Mouse (Mus musculus) intestine, embryonic 15.5 days (tissue): ENCODE results near the gene Cdh6. TPM values are rescaled to one million over a fixed set of nuclear protein-coding genes. Genes with fewer than 3 reads are reported as not detected.

Source experiments
- ATAC-seq: fragments of 200-750 bp; cut with Nextera tagmentation; 2 replicates; pipeline ENCODE4 v1.8.0; 2017; ENCODE audit warnings: moderate TSS enrichment, moderate library complexity
- H3K27ac ChIP-seq: fragments of 300-500 bp; sonication (generic); 2 replicates; pipeline ENCODE4 v1.5.1; 2015; ENCODE audit warnings: mild to moderate bottlenecking, inconsistent platforms
- H3K27me3 ChIP-seq: fragments of 300-500 bp; sonication (generic); replicated peaks from 2 replicates; pipeline ENCODE4 v1.6.1; 2015; ENCODE audit warnings: inconsistent platforms
- H3K36me3 ChIP-seq: fragments of 300-500 bp; sonication (generic); 2 replicates; pipeline ENCODE4 v1.6.1; 2015; ENCODE audit warnings: inconsistent platforms
- H3K4me1 ChIP-seq: fragments of 300-500 bp; sonication (generic); replicated peaks from 2 replicates; pipeline ENCODE4 v1.6.1; 2015; ENCODE audit warnings: inconsistent platforms
- H3K4me2 ChIP-seq: fragments of 300-500 bp; sonication (generic); replicated peaks from 2 replicates; pipeline ENCODE4 v1.6.1; 2015; ENCODE audit warnings: mild to moderate bottlenecking, inconsistent platforms
- H3K4me3 ChIP-seq: fragments of 300-500 bp; sonication (generic); replicated peaks from 2 replicates; pipeline ENCODE4 v1.5.1; 2015; ENCODE audit warnings: inconsistent platforms
- H3K9ac ChIP-seq: fragments of 300-500 bp; sonication (generic); 2 replicates; pipeline ENCODE4 v1.6.1; 2015; ENCODE audit warnings: inconsistent platforms
- H3K9me3 ChIP-seq: fragments of 300-500 bp; sonication (generic); 2 replicates; pipeline ENCODE4 v1.6.1; 2016; ENCODE audit warnings: inconsistent platforms
- WGBS: fragments of 180-500 bp; shearing (Covaris S2); methylation state at CpG from one replicate; pipeline ENCODE4 v1.1.7; 2015; 5-methylcytosine and 5-hydroxymethylcytosine counted together
- polyA plus RNA-seq: library from polyadenylated mRNA; unstranded; fragments of >200 nt; fragmentation: Nextera tagmentation; extraction: Ambion mirVana; gene quantifications from 2 replicates; pipeline ENCODE4 v1.2.1, GENCODE M21; 2015

Cdh6 gene
- polyA plus RNA-seq, 1 experiment from 2014 or later = 5.1 TPM

DNA sequence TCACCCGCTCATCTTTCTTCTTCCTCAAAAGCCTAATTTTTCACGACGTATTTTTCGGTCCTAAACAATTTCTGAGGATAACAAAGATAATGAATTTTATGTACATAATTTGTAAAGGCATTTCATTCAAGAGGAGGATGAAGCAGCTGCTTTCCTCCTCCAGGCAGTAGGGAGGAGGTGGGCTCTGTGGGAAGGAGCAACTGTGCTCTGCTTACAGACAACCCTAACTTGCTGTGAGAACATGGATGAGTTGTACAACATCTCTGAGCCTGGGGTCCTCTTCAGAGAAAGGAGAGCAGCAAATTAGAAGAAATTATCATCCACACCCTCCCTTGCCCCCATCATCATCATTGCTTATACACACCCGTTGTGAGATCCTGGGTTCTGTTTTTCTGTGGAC is 33.8 kb downstream of the Cdh6 start:
- H3K27ac ChIP-seq = no peak overlapping the region
- no peaks in the 10 kb centered on the region for H3K4me1 ChIP-seq
- no peaks in the 10 kb centered on the region for H3K36me3 ChIP-seq
- no peaks in the 10 kb centered on the region for H3K9me3 ChIP-seq
- ATAC-seq = no peak
- 85% methylated on average over 5 of the region's 5 CpGs for WGBS
- no peaks in the 10 kb centered on the region for H3K27me3 ChIP-seq
- H3K4me3 ChIP-seq = no peak overlapping the region
- no peak overlapping the region for H3K9ac ChIP-seq
- no peak overlapping the region for H3K4me2 ChIP-seq

DNA sequence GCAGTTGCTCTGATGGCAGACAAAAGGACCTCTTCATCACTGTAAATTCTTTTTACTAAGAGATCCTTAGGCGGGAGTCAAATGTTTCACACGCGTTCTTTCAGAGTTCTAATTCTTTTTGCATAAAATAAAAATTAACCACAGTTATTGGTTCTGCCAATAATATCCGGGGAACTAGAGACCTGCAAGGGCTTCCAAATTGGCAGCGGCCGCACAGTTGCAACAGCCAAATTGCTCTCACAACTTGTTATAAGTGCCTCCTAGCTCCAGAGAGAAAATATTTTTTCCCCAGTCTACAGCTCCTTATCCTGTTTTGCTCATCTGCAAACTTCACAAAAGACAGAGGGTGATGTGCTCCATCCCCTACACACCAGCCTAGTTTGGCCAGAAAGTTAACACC is 36.3 kb downstream of the Cdh6 start:
- 90% methylated on average over 6 of the region's 6 CpGs for WGBS
- H3K4me2 ChIP-seq = no peak overlapping the region
- no peak overlapping the region for H3K4me3 ChIP-seq
- H3K4me1 ChIP-seq = no peaks in the 10 kb centered on the region
- no peak overlapping the region for H3K27ac ChIP-seq
- no peaks in the 10 kb centered on the region for H3K27me3 ChIP-seq
- ATAC-seq = no peak
- H3K9ac ChIP-seq = no peak overlapping the region
- no peaks in the 10 kb centered on the region for H3K9me3 ChIP-seq
- H3K36me3 ChIP-seq = no peaks in the 10 kb centered on the region

DNA sequence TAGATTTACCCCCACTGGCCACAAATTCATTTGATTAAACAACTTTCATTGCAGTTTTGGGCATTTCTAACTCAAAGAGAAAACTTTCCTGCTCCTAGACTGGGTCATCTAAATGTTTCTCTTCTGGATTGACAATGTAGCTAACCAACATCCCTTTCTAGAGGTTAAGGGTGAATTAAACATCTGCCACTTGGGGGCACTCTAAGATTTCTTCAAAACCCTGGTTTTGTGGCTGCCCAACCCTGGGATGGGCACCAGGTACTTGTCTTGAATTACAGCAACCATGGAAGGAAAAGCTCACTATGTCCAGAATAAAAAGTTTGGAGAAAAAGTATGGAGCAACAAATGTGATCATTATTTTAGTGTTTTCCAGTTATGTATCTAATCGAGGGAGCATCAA is 39.4 kb downstream of the Cdh6 start:
- H3K27ac ChIP-seq = no peak overlapping the region
- no peaks in the 10 kb centered on the region for H3K36me3 ChIP-seq
- H3K4me2 ChIP-seq = no peak overlapping the region
- H3K4me1 ChIP-seq = no peaks in the 10 kb centered on the region
- H3K9me3 ChIP-seq = no peaks in the 10 kb centered on the region
- ATAC-seq = no peak
- 76% methylated on average over 1 of the region's 1 CpGs for WGBS
- H3K27me3 ChIP-seq = no peaks in the 10 kb centered on the region
- H3K4me3 ChIP-seq = no peak overlapping the region
- no peak overlapping the region for H3K9ac ChIP-seq

DNA sequence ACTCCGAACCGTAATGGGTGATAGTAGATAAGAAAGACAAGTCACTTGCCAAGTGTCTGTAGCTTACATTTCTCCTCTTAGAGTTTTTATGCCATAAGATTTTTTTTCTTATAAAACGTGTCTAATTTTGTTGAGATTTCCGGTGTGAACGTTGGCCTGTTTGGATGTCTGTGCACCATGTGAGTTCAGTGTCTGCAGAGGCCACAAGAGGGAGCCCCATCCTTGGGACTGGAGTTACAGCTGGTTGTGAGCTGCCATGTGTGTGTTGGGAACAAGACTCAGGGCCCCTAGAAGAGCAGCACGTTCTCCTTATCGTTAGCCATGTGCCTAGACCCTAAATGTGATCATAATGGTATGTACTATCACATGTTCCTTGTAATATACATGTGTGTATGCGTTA is 40.1 kb downstream of the Cdh6 start:
- H3K9ac ChIP-seq = no peak overlapping the region
- 91% methylated on average over 8 of the region's 8 CpGs for WGBS
- H3K27ac ChIP-seq = no peak overlapping the region
- no peaks in the 10 kb centered on the region for H3K9me3 ChIP-seq
- no peak overlapping the region for H3K4me2 ChIP-seq
- no peak overlapping the region for H3K4me3 ChIP-seq
- H3K4me1 ChIP-seq = no peaks in the 10 kb centered on the region
- ATAC-seq = no peak
- H3K27me3 ChIP-seq = no peaks in the 10 kb centered on the region
- no peaks in the 10 kb centered on the region for H3K36me3 ChIP-seq

DNA sequence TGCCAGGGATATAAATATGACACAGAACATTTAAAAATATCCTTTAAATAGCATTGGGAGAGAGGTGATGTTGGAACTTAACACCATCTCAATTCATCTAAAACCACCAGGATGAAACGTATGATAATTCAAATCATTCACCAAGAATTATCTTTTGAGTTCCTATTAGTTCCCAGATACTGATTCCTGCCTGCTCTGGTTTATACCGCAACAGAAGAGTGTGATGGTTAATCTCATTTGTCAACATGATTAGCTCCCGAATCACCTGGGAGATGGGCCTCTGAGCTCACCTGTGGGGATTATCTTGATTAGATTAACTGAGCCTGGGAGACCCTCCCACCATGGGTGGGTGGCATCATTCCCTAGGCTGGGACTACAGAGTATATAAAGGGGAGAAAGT is 41.0 kb downstream of the Cdh6 start:
- no peaks in the 10 kb centered on the region for H3K4me1 ChIP-seq
- H3K9ac ChIP-seq = no peak overlapping the region
- no peak overlapping the region for H3K4me2 ChIP-seq
- H3K27me3 ChIP-seq = no peaks in the 10 kb centered on the region
- H3K27ac ChIP-seq = no peak overlapping the region
- H3K4me3 ChIP-seq = no peak overlapping the region
- H3K9me3 ChIP-seq = no peaks in the 10 kb centered on the region
- 75% methylated on average over 3 of the region's 3 CpGs for WGBS
- H3K36me3 ChIP-seq = no peaks in the 10 kb centered on the region
- ATAC-seq = no peak

DNA sequence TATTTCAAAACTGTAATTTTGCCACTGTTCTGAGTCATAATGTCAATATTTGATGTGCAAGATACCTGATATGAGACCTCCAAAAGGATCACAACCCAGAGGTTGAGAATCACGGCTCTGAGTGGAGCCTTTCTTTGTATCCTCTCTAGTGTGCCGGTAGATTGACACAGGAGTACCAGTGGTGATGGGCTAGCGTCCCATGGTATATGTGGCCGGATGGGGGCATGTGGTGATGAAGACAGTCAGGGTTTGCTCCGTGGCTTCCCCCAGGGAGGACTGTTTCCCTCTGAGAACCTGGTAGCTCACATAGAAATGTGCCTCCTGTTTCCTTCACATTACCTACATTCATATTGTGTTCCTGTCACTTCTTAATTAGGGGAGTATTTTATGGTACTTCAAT is 43.2 kb downstream of the Cdh6 start:
- Histone ChIP-seq H3K27me3 (no peaks in the 10 kb centered on the region), H3K9ac (no peak overlapping the region), H3K36me3 (no peaks in the 10 kb centered on the region), H3K4me2 (no peak overlapping the region), H3K27ac (no peak overlapping the region), H3K4me3 (no peak overlapping the region), H3K9me3 (no peaks in the 10 kb centered on the region), H3K4me1 (no peaks in the 10 kb centered on the region)
- ATAC-seq = no peak
- WGBS = 80% methylated on average over 5 of the region's 5 CpGs

DNA sequence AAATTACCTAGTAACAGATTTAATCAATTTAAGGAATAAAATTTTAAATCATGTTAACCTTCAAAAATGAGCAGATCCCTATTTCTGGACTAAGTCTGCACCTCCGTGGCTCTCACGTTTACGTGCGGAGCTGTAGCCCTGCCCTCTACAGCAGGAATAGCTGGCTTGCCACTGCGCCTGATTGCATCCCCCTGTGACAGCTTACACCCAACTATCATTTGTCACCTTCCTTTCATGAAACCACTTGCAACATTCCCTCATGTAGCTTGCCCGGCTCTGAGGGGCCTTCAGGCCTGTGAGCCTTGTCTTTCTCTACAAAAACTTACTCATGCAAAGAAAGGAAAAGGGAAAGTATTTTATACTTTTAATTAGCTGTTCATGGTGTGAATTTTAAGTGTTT is 73.1 kb downstream of the Cdh6 start:
- no peak overlapping the region for H3K27ac ChIP-seq
- no peak for ATAC-seq
- WGBS = 76% methylated on average over 6 of the region's 6 CpGs

DNA sequence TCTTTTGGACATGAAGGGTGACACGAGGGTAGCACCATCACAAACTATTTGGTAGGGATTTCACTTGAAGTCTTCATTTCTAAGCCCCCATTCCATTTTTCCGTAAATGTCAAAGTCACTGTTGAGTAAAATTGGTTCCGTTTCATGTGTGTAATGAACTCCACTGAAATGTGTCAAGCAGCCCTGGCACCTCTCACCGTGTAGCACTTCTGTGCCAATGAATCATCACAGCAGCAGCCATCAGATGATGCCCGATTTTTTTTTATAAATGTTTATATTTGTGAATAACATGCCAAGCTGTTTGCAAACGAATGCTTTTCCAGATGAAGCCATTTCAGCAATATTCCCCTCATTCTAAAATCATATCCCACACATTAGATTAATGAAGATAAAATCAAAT is 75.6 kb downstream of the Cdh6 start:
- Histone ChIP-seq H3K36me3 (no peaks in the 10 kb centered on the region), H3K27ac (no peak overlapping the region), H3K4me3 (no peak overlapping the region), H3K9ac (no peak overlapping the region), H3K27me3 (no peaks in the 10 kb centered on the region), H3K4me2 (no peak overlapping the region), H3K4me1 (no peaks in the 10 kb centered on the region), H3K9me3 (no peaks in the 10 kb centered on the region)
- WGBS = 80% methylated on average over 6 of the region's 6 CpGs
- ATAC-seq = no peak

More for the DNA sequence above, 73.1 kb downstream of the Cdh6 start:
- Histone ChIP-seq H3K36me3 (no peaks in the 10 kb centered on the region), H3K9me3 (no peaks in the 10 kb centered on the region), H3K4me2 (no peak overlapping the region), H3K4me3 (no peak overlapping the region), H3K4me1 (no peaks in the 10 kb centered on the region), H3K27me3 (no peaks in the 10 kb centered on the region), H3K9ac (no peak overlapping the region)

DNA sequence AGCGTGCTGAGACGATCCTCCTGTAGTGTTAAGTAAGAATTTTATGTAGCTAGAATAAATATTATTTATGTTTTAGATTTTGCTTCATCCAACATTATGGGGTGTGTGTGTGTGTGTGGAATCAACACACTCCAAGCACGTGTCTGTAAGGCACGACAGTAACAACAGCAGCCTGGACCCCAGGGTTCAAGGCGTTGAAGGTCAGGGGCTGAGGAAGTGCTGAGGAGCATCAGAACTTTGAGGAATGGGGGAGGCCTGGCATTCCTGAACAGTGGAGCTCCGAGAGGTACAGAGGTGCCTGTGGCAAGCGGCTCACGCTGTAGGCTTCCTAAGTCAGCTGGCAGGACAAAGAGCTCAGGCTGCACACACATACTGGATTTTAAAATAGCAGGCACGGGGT is 78.1 kb downstream of the Cdh6 start:
- WGBS = 54% methylated on average over 9 of the region's 9 CpGs
- Histone ChIP-seq H3K9me3 (no peaks in the 10 kb centered on the region), H3K4me3 (no peak overlapping the region), H3K4me2 (no peak overlapping the region), H3K27me3 (no peaks in the 10 kb centered on the region), H3K36me3 (no peaks in the 10 kb centered on the region), H3K27ac (no peak overlapping the region), H3K4me1 (no peaks in the 10 kb centered on the region), H3K9ac (no peak overlapping the region)
- ATAC-seq = no peak

DNA sequence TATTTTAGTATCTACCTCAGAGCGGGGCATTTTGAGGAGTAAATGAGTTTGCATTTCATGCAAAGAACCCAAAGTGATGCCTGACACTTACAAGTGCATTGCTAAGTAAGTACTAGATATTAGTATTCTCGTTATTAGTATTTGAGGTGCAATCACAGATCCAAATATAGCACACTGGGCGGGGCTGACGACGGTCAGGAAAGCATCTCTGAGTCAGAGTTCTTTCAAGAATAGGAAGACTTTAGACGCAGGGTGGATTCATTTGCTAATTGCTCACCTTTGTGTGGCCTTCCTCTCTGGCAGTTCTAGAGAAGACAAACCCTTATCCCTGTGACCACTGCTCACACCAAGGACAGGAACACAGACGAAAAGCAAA is 78.6 kb downstream of the Cdh6 start:
- 69% methylated on average over 7 of the region's 7 CpGs for WGBS
- H3K4me2 ChIP-seq = no peak overlapping the region
- no peak for ATAC-seq

DNA sequence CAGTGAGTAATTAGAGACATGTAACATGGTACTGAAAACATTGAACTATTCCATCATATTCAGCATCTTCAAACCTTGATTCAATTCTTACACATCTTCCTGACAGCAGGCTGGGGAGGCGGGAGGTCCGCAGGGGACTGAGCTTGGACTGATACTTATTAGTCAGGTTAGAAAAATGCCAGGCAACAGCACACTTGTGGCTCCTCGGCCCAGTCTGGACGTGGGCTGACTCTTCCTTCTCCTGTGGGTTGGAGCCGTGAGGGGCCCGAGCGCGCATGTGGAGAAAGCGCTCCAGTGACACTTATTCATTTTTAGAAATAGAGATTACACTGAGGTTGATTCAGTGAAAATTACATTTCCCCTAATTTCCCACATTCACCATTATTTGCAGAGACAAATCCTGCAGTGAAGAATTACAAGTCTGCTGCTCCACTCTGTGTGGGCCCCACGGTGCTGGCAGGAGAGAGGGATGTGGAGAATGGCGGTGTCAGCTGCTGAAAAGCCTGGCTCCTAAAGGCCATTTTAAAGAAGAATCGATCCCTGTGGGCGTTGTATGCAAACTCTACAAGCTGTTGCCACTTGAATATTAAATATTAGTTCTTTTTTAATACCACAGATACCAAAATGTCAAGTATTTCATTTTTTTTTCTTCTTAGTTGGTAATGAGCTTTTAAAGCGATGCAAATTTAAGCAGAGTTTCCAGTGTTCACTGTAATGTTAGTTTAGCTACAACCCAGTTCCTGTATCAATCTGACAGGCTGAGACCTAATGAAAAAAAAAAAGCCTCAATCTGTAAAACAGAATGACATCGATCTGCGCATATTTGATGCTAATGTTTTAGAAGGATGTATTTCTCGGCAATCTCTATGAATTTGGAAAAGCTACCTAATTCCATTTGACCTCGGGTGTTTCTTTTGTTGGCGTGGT is 79.3 kb downstream of the Cdh6 start:
- no peak overlapping the region for H3K27ac ChIP-seq
- H3K4me2 ChIP-seq = no peak overlapping the region
- H3K27me3 ChIP-seq = no peaks in the 10 kb centered on the region
- no peak for ATAC-seq
- H3K4me3 ChIP-seq = no peak overlapping the region
- no peak overlapping the region for H3K9ac ChIP-seq
- WGBS = 86% methylated on average over 19 of the region's 19 CpGs
- H3K4me1 ChIP-seq = no peaks in the 10 kb centered on the region
- H3K36me3 ChIP-seq = no peaks in the 10 kb centered on the region
- H3K9me3 ChIP-seq = no peaks in the 10 kb centered on the region

More for the DNA sequence above, 78.6 kb downstream of the Cdh6 start:
- Histone ChIP-seq H3K27me3 (no peaks in the 10 kb centered on the region), H3K9me3 (no peaks in the 10 kb centered on the region), H3K4me3 (no peak overlapping the region), H3K4me1 (no peaks in the 10 kb centered on the region), H3K9ac (no peak overlapping the region), H3K36me3 (no peaks in the 10 kb centered on the region), H3K27ac (no peak overlapping the region)

DNA sequence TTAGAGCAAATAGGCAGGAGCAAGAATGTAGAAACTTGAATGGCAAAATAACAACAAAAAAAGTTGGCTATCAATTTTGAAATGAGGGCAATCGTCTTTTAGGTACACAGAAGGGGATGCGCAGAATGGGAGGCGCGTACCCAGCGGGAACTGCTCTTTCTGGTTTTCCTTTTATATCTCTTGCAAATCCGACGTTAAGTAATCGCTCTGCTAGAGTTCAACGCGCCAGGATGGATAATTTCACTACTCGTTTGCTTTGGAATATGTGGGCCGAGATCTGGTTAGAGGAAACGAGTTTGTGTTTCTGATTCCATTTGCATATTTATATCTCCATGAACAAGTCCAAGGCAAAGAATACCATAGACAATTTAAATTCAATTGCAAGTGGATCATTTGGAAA is 81.4 kb downstream of the Cdh6 start:
- Histone ChIP-seq H3K27ac (no peak overlapping the region), H3K4me2 (no peak overlapping the region), H3K27me3 (no peaks in the 10 kb centered on the region), H3K4me3 (no peak overlapping the region), H3K9me3 (no peaks in the 10 kb centered on the region), H3K9ac (no peak overlapping the region), H3K36me3 (no peaks in the 10 kb centered on the region), H3K4me1 (no peaks in the 10 kb centered on the region)
- ATAC-seq = no peak
- 89% methylated on average over 13 of the region's 13 CpGs for WGBS

DNA sequence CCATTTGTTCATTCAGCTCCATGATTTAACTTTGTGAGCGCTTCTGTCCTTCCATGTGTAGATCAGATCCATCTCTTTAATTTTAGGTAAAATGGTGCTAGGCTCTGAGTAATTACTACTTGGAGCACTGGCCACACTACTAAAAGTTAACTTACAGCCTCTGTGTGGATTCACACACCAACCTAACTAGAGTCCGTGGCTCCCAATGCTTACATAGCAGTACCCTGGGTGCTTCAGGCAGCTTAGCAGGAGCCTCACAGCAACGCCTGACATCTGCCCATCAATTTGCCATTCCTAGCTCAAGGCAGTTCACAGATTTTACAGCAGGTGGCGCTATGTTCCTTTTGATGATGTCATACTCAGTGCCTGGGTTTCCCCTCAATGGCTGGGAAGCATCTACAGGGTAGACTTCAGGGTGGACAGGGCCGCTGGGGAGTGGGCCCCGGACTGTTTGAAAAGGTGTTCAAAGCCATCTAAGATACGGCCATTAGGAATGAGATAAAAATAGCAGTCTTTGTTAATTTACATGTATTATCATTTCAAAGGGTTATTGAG is 84.9 kb downstream of the Cdh6 start:
- Histone ChIP-seq H3K4me1 (no peaks in the 10 kb centered on the region), H3K27ac (no peak overlapping the region), H3K27me3 (no peaks in the 10 kb centered on the region), H3K9ac (no peak overlapping the region), H3K4me3 (no peak overlapping the region), H3K4me2 (no peak overlapping the region), H3K36me3 (no peaks in the 10 kb centered on the region), H3K9me3 (no peaks in the 10 kb centered on the region)
- 55% methylated on average over 7 of the region's 7 CpGs for WGBS
- ATAC-seq = peak; percentile 49; the same call in 1 of the 2 replicates
